ENCODE assay signal across 8 mouse cellular contexts in the genomic region with DNA sequence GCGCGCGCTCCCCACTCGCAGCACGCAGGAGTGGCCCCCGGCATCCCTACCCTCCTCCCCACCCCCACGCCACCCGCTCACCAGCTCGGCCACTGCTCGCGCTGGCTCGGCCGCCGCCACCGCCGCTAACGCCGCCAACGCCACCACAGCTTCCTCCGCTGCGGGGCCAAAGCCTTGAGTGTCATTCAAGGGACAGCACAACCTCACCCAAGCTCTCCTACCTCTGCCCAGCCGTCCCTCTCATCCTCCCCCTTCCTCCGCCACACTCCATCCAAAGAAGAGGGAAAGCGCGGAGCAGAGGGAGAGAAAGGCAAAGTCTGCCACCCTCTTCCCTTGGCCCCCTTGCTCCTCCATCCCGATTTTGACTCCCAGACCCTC. TPM values are rescaled to one million over a fixed set of nuclear protein-coding genes. Genes with fewer than 3 reads are reported as not detected.
DNase-seq lines count a peak whose midpoint lies in the region; ATAC-seq lines count a peak whose summit lies in the region.

Magi2 (plus strand) TSS at position 171 of the 378 bp plus-strand sequence.

- peak; percentile 63 for ATAC-seq in kidney, embryonic 15.5 days (replicated peaks; ENCODE audit: low FRiP score)
- no peak for ATAC-seq in embryonic facial prominence, embryonic 11.5 days (replicated peaks; ENCODE audit: insufficient number of reproducible peaks, low FRiP score, low TSS enrichment, low read depth)
- no peak for ATAC-seq in hindbrain, embryonic 14.5 days (ENCODE audit: low FRiP score)
- 0 out of 2 replicates have a peak, but pooled peaks have one; percentile 24 for ATAC-seq in liver, embryonic 16.5 days (ENCODE audit: low read depth)

- DNase-seq in kidney, adult 11 months = no peak
- DNase-seq in embryonic facial prominence, embryonic 11.5 days (ENCODE audit: low spot score) = no peak
- peak; percentile 25 for DNase-seq in hindbrain, embryonic 14.5 days (ENCODE audit: low spot score)
- no peak for DNase-seq in gastrocnemius, postnatal 14 days
- DNase-seq in kidney, adult 9 months = no peak
- DNase-seq in right cerebral cortex, postnatal 14 days = no peak

- 0% methylated on average over 20 of the region's 26 CpGs for WGBS in kidney, embryonic 15.5 days
- 0% methylated on average over 19 of the region's 26 CpGs for WGBS in embryonic facial prominence, embryonic 11.5 days
- WGBS in hindbrain, embryonic 14.5 days = under 1% methylated on average over 20 of the region's 26 CpGs
- 1% methylated on average over 14 of the region's 26 CpGs for WGBS in liver, embryonic 16.5 days (ENCODE audit: insufficient replicate concordance)

- H3K4me3 ChIP-seq in kidney, embryonic 15.5 days (replicated peaks) = peak within 1 kb of the TSS; percentile 66
- H3K4me3 ChIP-seq in embryonic facial prominence, embryonic 11.5 days (ENCODE audit: low read depth, low read length) = peak within 1 kb of the TSS; percentile 63
- H3K4me3 ChIP-seq in hindbrain, embryonic 14.5 days (replicated peaks; ENCODE audit: low read length) = peak within 1 kb of the TSS; percentile 79
- peak within 1 kb of the TSS; percentile 42 for H3K4me3 ChIP-seq in liver, embryonic 16.5 days (ENCODE audit: low read depth, low read length)

- peaks cover 25% of the 10 kb centered on the region for H3K4me1 ChIP-seq in kidney, embryonic 15.5 days
- no peaks in the 10 kb centered on the region for H3K4me1 ChIP-seq in embryonic facial prominence, embryonic 11.5 days (ENCODE audit: control insufficient read depth, insufficient read depth, low read length)
- peaks cover 14% of the 10 kb centered on the region for H3K4me1 ChIP-seq in hindbrain, embryonic 14.5 days (replicated peaks; ENCODE audit: control insufficient read depth, insufficient read depth, low read length)
- H3K4me1 ChIP-seq in liver, embryonic 16.5 days (ENCODE audit: control insufficient read depth, low read depth, low read length) = no peaks in the 10 kb centered on the region

- H3K9me3 ChIP-seq in kidney, embryonic 15.5 days (replicated peaks) = no peaks in the 10 kb centered on the region
- H3K9me3 ChIP-seq in embryonic facial prominence, embryonic 11.5 days (replicated peaks; ENCODE audit: control insufficient read depth, low read length) = no peaks in the 10 kb centered on the region
- H3K9me3 ChIP-seq in hindbrain, embryonic 14.5 days (ENCODE audit: control insufficient read depth, low read length) = no peaks in the 10 kb centered on the region
- no peaks in the 10 kb centered on the region for H3K9me3 ChIP-seq in liver, embryonic 16.5 days (replicated peaks; ENCODE audit: control insufficient read depth, low read length)

- H3K4me2 ChIP-seq in kidney, embryonic 15.5 days = peak within 1 kb of the TSS; percentile 97
- peak within 1 kb of the TSS; percentile 93 for H3K4me2 ChIP-seq in embryonic facial prominence, embryonic 11.5 days (ENCODE audit: low read depth, low read length)
- H3K4me2 ChIP-seq in hindbrain, embryonic 14.5 days (replicated peaks) = peak within 1 kb of the TSS; percentile 86
- peak within 1 kb of the TSS; percentile 51 for H3K4me2 ChIP-seq in liver, embryonic 16.5 days (ENCODE audit: low read depth, low read length)

- intact Hi-C loops in gastrocnemius, postnatal 14 days (cut with DNase I; ENCODE audit: low total_unique reads) = no loop called here

- H3K27ac ChIP-seq in kidney, embryonic 15.5 days = peak within 1 kb of the TSS; percentile 70
- H3K27ac ChIP-seq in embryonic facial prominence, embryonic 11.5 days (replicated peaks; ENCODE audit: low read depth, low read length) = peak within 1 kb of the TSS; percentile 52
- peak within 1 kb of the TSS; percentile 79 for H3K27ac ChIP-seq in hindbrain, embryonic 14.5 days
- no peak within 1 kb of the TSS for H3K27ac ChIP-seq in liver, embryonic 16.5 days (ENCODE audit: low read length)

- peak within 1 kb of the TSS; percentile 58 for H3K9ac ChIP-seq in kidney, embryonic 15.5 days
- peak within 1 kb of the TSS; percentile 85 for H3K9ac ChIP-seq in embryonic facial prominence, embryonic 11.5 days (replicated peaks; ENCODE audit: low read length)
- peak within 1 kb of the TSS; percentile 75 for H3K9ac ChIP-seq in hindbrain, embryonic 14.5 days
- H3K9ac ChIP-seq in liver, embryonic 16.5 days (ENCODE audit: low read depth, low read length) = no peak within 1 kb of the TSS

- H3K36me3 ChIP-seq in kidney, embryonic 15.5 days = no peaks in the 10 kb centered on the region
- no peaks in the 10 kb centered on the region for H3K36me3 ChIP-seq in embryonic facial prominence, embryonic 11.5 days (replicated peaks; ENCODE audit: control insufficient read depth, insufficient read depth, low read depth, low read length)
- no peaks in the 10 kb centered on the region for H3K36me3 ChIP-seq in hindbrain, embryonic 14.5 days (replicated peaks; ENCODE audit: control insufficient read depth, insufficient read depth)
- no peaks in the 10 kb centered on the region for H3K36me3 ChIP-seq in liver, embryonic 16.5 days (ENCODE audit: control insufficient read depth, insufficient read depth)

- H3K27me3 ChIP-seq in kidney, embryonic 15.5 days = peaks cover 14% of the 10 kb centered on the region
- H3K27me3 ChIP-seq in embryonic facial prominence, embryonic 11.5 days (ENCODE audit: control insufficient read depth, insufficient read depth, low read length) = no peaks in the 10 kb centered on the region
- no peaks in the 10 kb centered on the region for H3K27me3 ChIP-seq in hindbrain, embryonic 14.5 days (ENCODE audit: control insufficient read depth, insufficient read depth, low read length)
- peaks cover 27% of the 10 kb centered on the region for H3K27me3 ChIP-seq in liver, embryonic 16.5 days (ENCODE audit: control insufficient read depth, insufficient read depth, low read depth, low read length)

RNA-seq across cellular contexts. Expression of gene Magi2, which starts in this region (rescaled TPM):
- polyA plus RNA-seq in kidney, embryonic 15.5 days (2015; fragmentation: Nextera tagmentation; extraction: Ambion mirVana) = 18.6 and 18.7 TPM in 2 replicates
- polyA plus RNA-seq in embryonic facial prominence, embryonic 11.5 days (2014; fragmentation: Nextera tagmentation; extraction: Ambion mirVana) = 3.0 and 4.1 TPM in 2 replicates
- 20.8 and 25.6 TPM in 2 replicates for polyA plus RNA-seq in hindbrain, embryonic 14.5 days (2014; fragmentation: Nextera tagmentation; extraction: Ambion mirVana)
- 0.23 and 0.34 TPM in 2 replicates for polyA plus RNA-seq in liver, embryonic 16.5 days (2015; fragmentation: Nextera tagmentation; extraction: Ambion mirVana)
- 1 to 10 TPM; 2.1 to 3.6 TPM for total RNA-seq in gastrocnemius, postnatal 14 days (2021)

Comparison
In these comparisons a context has a peak if more than half of its experiments do, and no peak if none do; other contexts are left out.
1. Peak in ATAC-seq, H3K4me3 ChIP-seq and H3K4me2 ChIP-seq in liver, embryonic 16.5 days; RNA of the gene not detected or under 1 TPM.